Mouse (Mus musculus) heart, embryonic 15.5 days (tissue): ENCODE data around the gene Rab3ip. TPM values are rescaled to one million over a fixed set of nuclear protein-coding genes. Genes with fewer than 3 reads are reported as not detected.

ENCODE experiments used
- ATAC-seq: fragments of 200-750 bp; cut with Nextera tagmentation; replicated peaks from 2 replicates; pipeline ENCODE4 v1.8.0; 2017; ENCODE audit warnings: low read depth, moderate TSS enrichment; ENCODE audit not compliant: insufficient number of reproducible peaks, insufficient read depth, low FRiP score
- H3K27ac ChIP-seq: fragments of 300-500 bp; sonication (generic); 2 replicates; pipeline ENCODE4 v1.5.1; 2015; ENCODE audit warnings: mild to moderate bottlenecking, inconsistent platforms
- H3K27me3 ChIP-seq: fragments of 300-500 bp; sonication (generic); 2 replicates; pipeline ENCODE4 v1.6.1; 2015; ENCODE audit warnings: inconsistent platforms
- H3K36me3 ChIP-seq: fragments of 300-500 bp; sonication (generic); 2 replicates; pipeline ENCODE4 v1.6.1; 2015; ENCODE audit warnings: mild to moderate bottlenecking, inconsistent platforms
- H3K4me1 ChIP-seq: fragments of 300-500 bp; sonication (generic); replicated peaks from 2 replicates; pipeline ENCODE4 v1.6.1; 2015; ENCODE audit warnings: inconsistent platforms
- H3K4me2 ChIP-seq: fragments of 300-500 bp; sonication (generic); 2 replicates; pipeline ENCODE4 v1.6.1; 2015; ENCODE audit warnings: inconsistent platforms, mild to moderate bottlenecking, moderate library complexity
- H3K4me3 ChIP-seq: fragments of 300-500 bp; sonication (generic); 2 replicates; pipeline ENCODE4 v1.5.1; 2015; ENCODE audit warnings: mild to moderate bottlenecking, inconsistent platforms
- H3K9ac ChIP-seq: fragments of 300-500 bp; sonication (generic); 2 replicates; pipeline ENCODE4 v1.6.1; 2015; ENCODE audit warnings: mild to moderate bottlenecking, inconsistent platforms
- H3K9me3 ChIP-seq: fragments of 300-500 bp; sonication (generic); replicated peaks from 2 replicates; pipeline ENCODE4 v1.6.1; 2016; ENCODE audit warnings: inconsistent platforms
- WGBS: fragments of 180-500 bp; shearing (Covaris S2); methylation state at CpG from one replicate; pipeline ENCODE4 v1.1.7; 2015; ENCODE audit warnings: mixed read lengths; 5-methylcytosine and 5-hydroxymethylcytosine counted together
- polyA plus RNA-seq: library from polyadenylated mRNA; unstranded; fragments of >200 nt; fragmentation: Nextera tagmentation; extraction: Ambion mirVana; gene quantifications from 2 replicates; pipeline ENCODE4 v1.2.1, GENCODE M21; 2015

The Rab3ip gene
- 58.1 and 68.7 TPM in 2 replicates for polyA plus RNA-seq

- Histone ChIP-seq H3K36me3 (no peaks in the 10 kb centered on the region), H3K4me1 (peaks cover 24% of the 10 kb centered on the region), H3K4me2 (peak within 1 kb of the TSS; percentile 81), H3K27ac (peak within 1 kb of the TSS; percentile 91), H3K27me3 (no peaks in the 10 kb centered on the region), H3K9ac (peak within 1 kb of the TSS; percentile 91), H3K4me3 (peak within 1 kb of the TSS; percentile 76), H3K9me3 (no peaks in the 10 kb centered on the region)
- peak; percentile 91 for ATAC-seq
- WGBS: under 1% methylated on average over 85 of the region's 103 CpGs
Measured at GRCm38 (mm10) chr10:116950009-116950769, at the start of gene Rab3ip. TSS of gene Rab3ip (minus strand) at chr10:116950769.

DNA sequence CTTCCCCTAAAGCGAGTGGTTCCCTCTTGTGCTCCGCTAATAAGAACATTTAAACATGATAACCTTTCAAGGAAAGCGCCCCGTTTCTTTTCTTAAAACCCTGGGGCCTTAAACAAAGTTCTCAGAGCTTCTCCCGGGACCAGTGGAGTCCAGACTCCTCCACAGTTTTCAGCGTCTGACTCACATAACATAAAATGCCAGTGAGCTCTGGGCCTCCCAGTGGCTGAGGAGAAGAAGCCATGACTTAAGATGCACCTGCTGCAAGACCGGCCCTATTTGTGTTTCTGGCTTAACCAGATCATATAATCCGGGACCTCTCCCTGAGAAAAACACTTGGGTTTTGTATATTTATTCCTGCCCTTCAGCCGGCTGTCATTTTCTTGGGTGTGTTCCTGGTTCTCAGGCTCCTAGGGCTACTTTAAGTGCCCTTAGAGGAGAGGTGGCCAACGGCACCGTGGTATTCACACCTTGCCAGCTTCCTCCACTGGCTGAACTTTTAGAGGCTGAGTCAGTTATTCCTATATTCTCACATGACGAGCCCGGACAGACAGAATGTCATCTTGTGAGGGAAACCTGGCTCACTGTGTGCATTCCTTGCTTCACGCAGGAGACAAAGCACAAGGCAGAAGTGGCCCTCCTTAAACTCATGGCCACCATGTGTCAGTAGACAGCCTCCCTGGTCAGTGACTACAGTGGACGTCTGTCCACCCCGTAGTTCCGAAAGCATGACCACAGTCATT lies 48.3 kb upstream of the Rab3ip start:
- no peak overlapping the region for H3K27ac ChIP-seq
- H3K4me1 ChIP-seq: peaks cover 21% of the 10 kb centered on the region
- H3K4me3 ChIP-seq: no peak overlapping the region
- no peak for ATAC-seq
- H3K27me3 ChIP-seq: no peaks in the 10 kb centered on the region
- no peaks in the 10 kb centered on the region for H3K9me3 ChIP-seq
- H3K36me3 ChIP-seq: no peaks in the 10 kb centered on the region
- H3K4me2 ChIP-seq: no peak overlapping the region
- WGBS: 72% methylated on average over 17 of the region's 17 CpGs
- H3K9ac ChIP-seq: no peak overlapping the region

GRCm38 (mm10) chr10:116996236-116996600 lies 45.6 kb upstream of the Rab3ip start:
- Histone ChIP-seq H3K4me1 (peaks cover 21% of the 10 kb centered on the region), H3K9ac (no peak overlapping the region), H3K4me3 (no peak overlapping the region), H3K9me3 (no peaks in the 10 kb centered on the region), H3K27me3 (no peaks in the 10 kb centered on the region), H3K27ac (peak overlapping the region; percentile 59), H3K36me3 (no peaks in the 10 kb centered on the region), H3K4me2 (peak overlapping the region; percentile 16; the same call in 1 of the 2 replicates)
- peak; percentile 85 for ATAC-seq
- 30% methylated on average over 6 of the region's 6 CpGs for WGBS

- H3K4me3 ChIP-seq: no peak overlapping the region
- peak overlapping the region; percentile 16; the same call in 1 of the 2 replicates for H3K4me2 ChIP-seq
- no peak for ATAC-seq
- no peak overlapping the region for H3K9ac ChIP-seq
- peak overlapping the region; percentile 59 for H3K27ac ChIP-seq
- peaks cover 16% of the 10 kb centered on the region for H3K4me1 ChIP-seq
- WGBS: 69% methylated on average over 6 of the region's 6 CpGs
- no peaks in the 10 kb centered on the region for H3K27me3 ChIP-seq
- H3K9me3 ChIP-seq: no peaks in the 10 kb centered on the region
- no peaks in the 10 kb centered on the region for H3K36me3 ChIP-seq
Measured at GRCm38 (mm10) chr10:116995584-116996235, 45.1 kb upstream of the Rab3ip start.

GRCm38 (mm10) chr10:116995162-116995561 lies 44.6 kb upstream of the Rab3ip start:
- no peak overlapping the region for H3K9ac ChIP-seq
- H3K9me3 ChIP-seq: no peaks in the 10 kb centered on the region
- no peaks in the 10 kb centered on the region for H3K27me3 ChIP-seq
- 82% methylated on average over 5 of the region's 5 CpGs for WGBS
- no peaks in the 10 kb centered on the region for H3K36me3 ChIP-seq
- no peak overlapping the region for H3K4me3 ChIP-seq
- no peak overlapping the region for H3K4me2 ChIP-seq
- no peak overlapping the region for H3K27ac ChIP-seq
- no peak for ATAC-seq
- H3K4me1 ChIP-seq: peaks cover 12% of the 10 kb centered on the region

DNA sequence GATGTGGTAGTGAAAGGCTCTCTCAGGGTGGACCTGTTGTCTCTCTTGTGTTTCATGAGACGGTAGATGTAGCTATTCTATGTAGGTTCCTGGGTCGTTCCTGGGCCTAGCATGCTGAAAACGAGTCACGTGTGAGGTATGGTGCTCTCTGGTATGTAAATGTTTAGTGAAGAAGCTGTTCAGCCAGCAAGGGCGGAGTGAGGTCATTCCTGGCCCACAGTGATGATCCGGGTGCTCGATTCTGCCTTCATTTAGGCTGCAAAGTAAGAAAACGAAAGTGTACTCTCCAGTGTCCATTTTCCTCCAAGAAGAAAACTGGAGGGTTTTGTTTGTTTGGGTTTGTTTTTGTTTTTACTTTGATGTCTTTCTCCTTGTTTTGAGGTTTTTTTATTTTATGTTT lies 43.4 kb upstream of the Rab3ip start:
- no peak for ATAC-seq

DNA sequence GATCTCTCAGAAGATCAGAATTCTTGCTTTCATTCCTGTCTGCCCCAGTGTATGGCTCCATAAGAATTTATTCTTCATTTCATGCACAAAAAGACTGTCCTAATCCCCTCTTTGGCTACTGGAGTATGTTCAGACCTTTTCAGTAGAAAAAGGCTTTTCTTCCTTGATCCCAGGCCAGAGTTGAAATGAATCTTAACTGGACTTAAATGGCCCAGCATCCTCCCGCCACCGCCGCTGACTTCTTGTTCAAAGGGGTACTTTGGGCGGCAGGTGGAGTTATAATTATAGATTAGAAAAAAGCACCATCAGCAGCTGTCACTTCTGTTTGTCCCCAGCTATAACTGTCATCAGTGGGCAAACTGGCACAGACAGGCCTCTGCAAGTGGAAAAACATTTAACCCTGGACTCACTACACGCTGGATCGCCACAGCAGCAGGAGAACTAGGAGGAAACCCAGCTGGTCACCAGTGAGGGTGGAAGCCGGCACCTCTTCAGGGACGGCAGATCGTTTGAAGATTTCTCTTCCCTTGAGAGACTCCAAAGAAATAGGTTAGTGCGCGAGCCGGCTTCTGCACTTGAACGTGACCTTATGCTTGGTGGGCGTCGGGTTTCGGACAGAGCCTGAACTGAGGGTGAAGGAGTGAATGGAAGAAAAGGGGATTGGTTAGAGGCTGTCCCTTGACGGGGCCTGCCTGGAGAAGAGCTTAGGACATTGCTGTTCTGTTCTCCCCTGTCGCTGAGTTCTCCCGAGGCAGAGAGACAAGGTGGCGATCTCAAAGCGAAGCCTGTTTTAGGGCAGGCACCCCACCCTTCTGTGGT lies 35.9 kb upstream of the Rab3ip start, which contains the start of gene Best3:
TSS of gene Best3 (plus strand) at position 51 of the 819 bp plus-strand sequence.
- Histone ChIP-seq H3K4me1 (peaks cover 11% of the 10 kb centered on the region), H3K36me3 (no peaks in the 10 kb centered on the region), H3K4me2 (peak within 1 kb of the TSS; percentile 43), H3K9me3 (no peaks in the 10 kb centered on the region), H3K4me3 (peak within 1 kb of the TSS; percentile 6; the same call in 1 of the 2 replicates), H3K27ac (no peak within 1 kb of the TSS), H3K27me3 (no peaks in the 10 kb centered on the region), H3K9ac (no peak within 1 kb of the TSS)
- ATAC-seq: no peak
- 48% methylated on average over 21 of the region's 21 CpGs for WGBS

More for the DNA sequence above, 43.4 kb upstream of the Rab3ip start:
- no peak overlapping the region for H3K4me2 ChIP-seq
- 81% methylated on average over 8 of the region's 8 CpGs for WGBS
- no peak overlapping the region for H3K9ac ChIP-seq
- H3K27me3 ChIP-seq: no peaks in the 10 kb centered on the region
- no peak overlapping the region for H3K27ac ChIP-seq
- H3K4me3 ChIP-seq: no peak overlapping the region
- no peaks in the 10 kb centered on the region for H3K9me3 ChIP-seq
- H3K4me1 ChIP-seq: peaks cover 12% of the 10 kb centered on the region
- no peaks in the 10 kb centered on the region for H3K36me3 ChIP-seq

DNA sequence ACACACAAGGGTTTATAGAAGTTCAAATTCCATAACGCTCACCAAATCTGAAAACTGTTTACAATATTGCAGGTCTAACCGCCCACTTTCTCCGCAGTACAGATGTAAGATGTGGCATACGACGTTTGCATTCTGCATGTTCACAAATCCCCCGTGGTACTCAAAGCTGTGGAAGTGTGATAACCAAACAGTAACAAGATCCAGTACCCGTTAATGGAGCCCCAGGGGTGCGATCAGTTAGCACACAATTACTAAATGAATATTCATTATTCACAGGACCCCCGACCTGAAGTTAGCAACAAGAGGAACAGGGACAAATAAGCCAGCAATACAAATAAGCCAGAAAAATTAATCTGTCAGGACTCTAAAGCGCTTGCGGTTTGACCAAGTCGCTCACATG lies 34.3 kb upstream of the Rab3ip start:
- Histone ChIP-seq H3K27ac (no peak overlapping the region), H3K4me2 (no peak overlapping the region), H3K27me3 (no peaks in the 10 kb centered on the region), H3K36me3 (no peaks in the 10 kb centered on the region), H3K9ac (no peak overlapping the region), H3K9me3 (no peaks in the 10 kb centered on the region), H3K4me1 (peaks cover 11% of the 10 kb centered on the region), H3K4me3 (no peak overlapping the region)
- no peak for ATAC-seq
- 69% methylated on average over 12 of the region's 12 CpGs for WGBS

- no peak overlapping the region for H3K4me3 ChIP-seq
- no peaks in the 10 kb centered on the region for H3K27me3 ChIP-seq
- no peak overlapping the region for H3K9ac ChIP-seq
- H3K36me3 ChIP-seq: no peaks in the 10 kb centered on the region
- peaks cover 11% of the 10 kb centered on the region for H3K4me1 ChIP-seq
- H3K9me3 ChIP-seq: no peaks in the 10 kb centered on the region
- H3K27ac ChIP-seq: no peak overlapping the region
- no peak for ATAC-seq
- 62% methylated on average over 4 of the region's 4 CpGs for WGBS
- no peak overlapping the region for H3K4me2 ChIP-seq
Measured at GRCm38 (mm10) chr10:116982526-116982925, 32.0 kb upstream of the Rab3ip start.

DNA sequence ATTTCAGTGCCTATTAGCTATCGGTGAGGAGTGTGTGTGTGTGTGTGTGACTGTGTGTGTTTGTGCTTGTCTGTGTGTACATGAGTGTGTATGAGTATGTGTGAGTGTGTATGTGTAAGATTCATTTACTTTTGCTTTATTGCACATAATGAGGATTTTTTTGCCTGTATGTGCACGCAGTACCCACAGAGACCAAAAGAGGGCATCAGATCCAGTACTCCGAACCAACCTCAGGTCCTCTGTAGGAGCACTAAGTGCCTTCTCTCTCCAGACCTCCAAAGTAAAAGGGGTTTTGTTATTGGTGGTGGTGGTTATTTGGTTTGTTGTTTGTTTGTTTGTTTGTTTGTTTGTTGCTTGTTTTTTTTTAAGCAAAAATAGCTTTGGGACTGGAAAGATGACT lies 30.3 kb upstream of the Rab3ip start:
- WGBS: 79% methylated on average over 3 of the region's 3 CpGs
- H3K4me3 ChIP-seq: no peak overlapping the region

More for the DNA sequence above, 30.3 kb upstream of the Rab3ip start:
- no peaks in the 10 kb centered on the region for H3K4me1 ChIP-seq
- no peaks in the 10 kb centered on the region for H3K9me3 ChIP-seq
- no peak overlapping the region for H3K4me2 ChIP-seq
- H3K27me3 ChIP-seq: no peaks in the 10 kb centered on the region
- H3K27ac ChIP-seq: no peak overlapping the region
- H3K9ac ChIP-seq: no peak overlapping the region
- no peaks in the 10 kb centered on the region for H3K36me3 ChIP-seq
- ATAC-seq: no peak
